Mouse (Mus musculus): ENCODE data around the gene Rhobtb1. TPM values are rescaled to one million over a fixed set of nuclear protein-coding genes. Genes with fewer than 3 reads are reported as not detected.

The Rhobtb1 gene
- polyA plus RNA-seq (2012; rRNA removed): 10.8 and 11.0 TPM in 2 replicates

DNA sequence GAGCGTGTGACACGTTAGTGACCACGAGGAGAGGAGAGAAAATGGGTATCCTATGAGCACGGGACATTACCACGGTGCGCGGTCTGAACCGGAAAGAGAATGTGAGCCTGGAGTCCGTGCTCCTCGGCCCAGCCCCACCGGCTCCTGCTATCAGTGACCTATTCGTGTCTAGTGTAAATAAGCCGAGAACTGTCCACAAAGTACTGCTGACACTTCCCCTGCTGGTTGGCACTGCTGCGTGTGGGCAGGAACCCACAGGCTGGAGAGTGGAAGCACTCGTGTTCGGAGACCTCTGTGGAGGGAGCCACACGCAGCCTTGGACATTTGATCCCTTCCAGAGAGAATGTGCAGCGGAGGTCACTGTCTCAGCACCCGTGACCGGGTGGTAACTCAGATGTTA, at the start of gene Rhobtb1:
Gene Rhobtb1 (plus strand): TSS at position 390 of the 400 bp plus-strand sequence.
- Histone ChIP-seq H3K36me3 (ENCODE audit: control insufficient read depth, insufficient read depth, low read length) (no peaks in the 10 kb centered on the region), H3K27me3 (ENCODE audit: control insufficient read depth, insufficient read depth, low read length) (no peaks in the 10 kb centered on the region), H3K4me3 (ENCODE audit: extremely low read depth, insufficient read depth, insufficient read length) (no peak within 1 kb of the TSS), H3K27ac (ENCODE audit: insufficient read depth, low read length) (no peak within 1 kb of the TSS), H3K4me1 (ENCODE audit: control insufficient read depth, insufficient read depth, insufficient read length) (no peaks in the 10 kb centered on the region)
- whole genome bisulfite sequencing: 86% methylated on average over 20 of the region's 20 CpGs
- TF ChIP-seq POLR2A (IDR thresholded peaks at IDR 0.05; ENCODE audit: low read depth, low read length) (no peak), CTCF (IDR thresholded peaks at IDR 0.05; ENCODE audit: extremely low read depth, insufficient read depth, insufficient read length, insufficient replicate concordance) (no peak)
- DNase-seq (ENCODE audit: low read depth in 1 of 2, low spot score in 2 of 2): no peak

DNA sequence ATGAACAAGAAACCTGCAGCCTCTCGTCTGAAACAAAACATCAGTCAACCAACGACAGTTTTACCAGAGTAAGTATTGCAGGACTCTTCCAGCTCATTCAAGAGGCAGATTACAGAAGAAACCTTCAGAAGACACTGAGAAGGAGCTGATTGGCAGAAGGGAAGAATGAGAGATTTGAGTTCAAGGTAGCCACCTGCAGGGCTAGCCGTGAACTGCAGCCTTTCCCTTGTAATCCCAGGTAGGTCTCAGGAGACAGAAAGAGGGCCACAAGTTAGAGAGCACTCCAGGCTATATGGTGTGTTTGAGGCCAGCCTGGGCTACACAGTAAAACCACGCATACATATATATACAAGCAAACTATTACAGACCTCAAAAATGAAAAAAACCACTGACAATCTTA, 49.2 kb upstream of the Rhobtb1 start:
- TF ChIP-seq POLR2A (IDR thresholded peaks at IDR 0.05; ENCODE audit: low read depth, low read length) (no peak), CTCF (IDR thresholded peaks at IDR 0.05; ENCODE audit: extremely low read depth, insufficient read depth, insufficient read length, insufficient replicate concordance) (no peak)
- Histone ChIP-seq H3K4me3 (ENCODE audit: extremely low read depth, insufficient read depth, insufficient read length) (no peak overlapping the region), H3K27me3 (ENCODE audit: control insufficient read depth, insufficient read depth, low read length) (peaks cover 1% of the 10 kb centered on the region; the same call in 1 of the 2 replicates), H3K27ac (ENCODE audit: insufficient read depth, low read length) (no peak overlapping the region), H3K36me3 (ENCODE audit: control insufficient read depth, insufficient read depth, low read length) (no peaks in the 10 kb centered on the region), H3K4me1 (ENCODE audit: control insufficient read depth, insufficient read depth, insufficient read length) (no peaks in the 10 kb centered on the region)
- 72% methylated on average over 4 of the region's 4 CpGs for WGBS
- no peak for DNase-seq (ENCODE audit: low read depth in 1 of 2, low spot score in 2 of 2)

- no peak for DNase-seq (ENCODE audit: low read depth in 1 of 2, low spot score in 2 of 2)
- Histone ChIP-seq H3K36me3 (ENCODE audit: control insufficient read depth, insufficient read depth, low read length) (no peaks in the 10 kb centered on the region), H3K4me3 (ENCODE audit: extremely low read depth, insufficient read depth, insufficient read length) (no peak overlapping the region), H3K4me1 (ENCODE audit: control insufficient read depth, insufficient read depth, insufficient read length) (no peaks in the 10 kb centered on the region), H3K27ac (ENCODE audit: insufficient read depth, low read length) (no peak overlapping the region), H3K27me3 (ENCODE audit: control insufficient read depth, insufficient read depth, low read length) (peaks cover 1% of the 10 kb centered on the region; the same call in 1 of the 2 replicates)
- no peak for TF ChIP-seq CTCF (IDR thresholded peaks at IDR 0.05; ENCODE audit: extremely low read depth, insufficient read depth, insufficient read length, insufficient replicate concordance)
- TF ChIP-seq POLR2A (IDR thresholded peaks at IDR 0.05; ENCODE audit: low read depth, low read length): no peak
- WGBS: 54% methylated on average over 12 of the region's 12 CpGs
These were observed 46.9 kb upstream of the Rhobtb1 start for GRCm38 (mm10) chr10:69104143-69104882.

- TF ChIP-seq CTCF (IDR thresholded peaks at IDR 0.05; ENCODE audit: extremely low read depth, insufficient read depth, insufficient read length, insufficient replicate concordance): no peak
- no peak for TF ChIP-seq POLR2A (IDR thresholded peaks at IDR 0.05; ENCODE audit: low read depth, low read length)
- WGBS: 83% methylated on average over 9 of the region's 9 CpGs
- Histone ChIP-seq H3K4me3 (ENCODE audit: extremely low read depth, insufficient read depth, insufficient read length) (no peak overlapping the region), H3K36me3 (ENCODE audit: control insufficient read depth, insufficient read depth, low read length) (no peaks in the 10 kb centered on the region), H3K4me1 (ENCODE audit: control insufficient read depth, insufficient read depth, insufficient read length) (no peaks in the 10 kb centered on the region), H3K27ac (ENCODE audit: insufficient read depth, low read length) (no peak overlapping the region), H3K27me3 (ENCODE audit: control insufficient read depth, insufficient read depth, low read length) (peaks cover 1% of the 10 kb centered on the region; the same call in 1 of the 2 replicates)
- no peak for DNase-seq (ENCODE audit: low read depth in 1 of 2, low spot score in 2 of 2)
These were observed 46.4 kb upstream of the Rhobtb1 start for GRCm38 (mm10) chr10:69104883-69105225.

- Histone ChIP-seq H3K27ac (ENCODE audit: insufficient read depth, low read length) (no peak overlapping the region), H3K36me3 (ENCODE audit: control insufficient read depth, insufficient read depth, low read length) (no peaks in the 10 kb centered on the region), H3K27me3 (ENCODE audit: control insufficient read depth, insufficient read depth, low read length) (peaks cover 1% of the 10 kb centered on the region; the same call in 1 of the 2 replicates), H3K4me1 (ENCODE audit: control insufficient read depth, insufficient read depth, insufficient read length) (no peaks in the 10 kb centered on the region), H3K4me3 (ENCODE audit: extremely low read depth, insufficient read depth, insufficient read length) (no peak overlapping the region)
- no peak for DNase-seq (ENCODE audit: low read depth in 1 of 2, low spot score in 2 of 2)
- TF ChIP-seq POLR2A (IDR thresholded peaks at IDR 0.05; ENCODE audit: low read depth, low read length) (no peak), CTCF (IDR thresholded peaks at IDR 0.05; ENCODE audit: extremely low read depth, insufficient read depth, insufficient read length, insufficient replicate concordance) (no peak)
- WGBS: 86% methylated on average over 1 of the region's 1 CpGs
These were observed 44.4 kb upstream of the Rhobtb1 start for GRCm38 (mm10) chr10:69106796-69107195.

- no peaks in the 10 kb centered on the region for H3K27me3 ChIP-seq (ENCODE audit: control insufficient read depth, insufficient read depth, low read length)
- H3K4me1 ChIP-seq (ENCODE audit: control insufficient read depth, insufficient read depth, insufficient read length): no peaks in the 10 kb centered on the region
- no peak overlapping the region for H3K4me3 ChIP-seq (ENCODE audit: extremely low read depth, insufficient read depth, insufficient read length)
- no peak overlapping the region for H3K27ac ChIP-seq (ENCODE audit: insufficient read depth, low read length)
- no peak for DNase-seq (ENCODE audit: low read depth in 1 of 2, low spot score in 2 of 2)
- WGBS: 75% methylated on average over 8 of the region's 8 CpGs
- no peaks in the 10 kb centered on the region for H3K36me3 ChIP-seq (ENCODE audit: control insufficient read depth, insufficient read depth, low read length)
- no peak for TF ChIP-seq CTCF (IDR thresholded peaks at IDR 0.05; ENCODE audit: extremely low read depth, insufficient read depth, insufficient read length, insufficient replicate concordance)
- no peak for TF ChIP-seq POLR2A (IDR thresholded peaks at IDR 0.05; ENCODE audit: low read depth, low read length)
These were observed 44.0 kb upstream of the Rhobtb1 start for GRCm38 (mm10) chr10:69107253-69107652.

DNA sequence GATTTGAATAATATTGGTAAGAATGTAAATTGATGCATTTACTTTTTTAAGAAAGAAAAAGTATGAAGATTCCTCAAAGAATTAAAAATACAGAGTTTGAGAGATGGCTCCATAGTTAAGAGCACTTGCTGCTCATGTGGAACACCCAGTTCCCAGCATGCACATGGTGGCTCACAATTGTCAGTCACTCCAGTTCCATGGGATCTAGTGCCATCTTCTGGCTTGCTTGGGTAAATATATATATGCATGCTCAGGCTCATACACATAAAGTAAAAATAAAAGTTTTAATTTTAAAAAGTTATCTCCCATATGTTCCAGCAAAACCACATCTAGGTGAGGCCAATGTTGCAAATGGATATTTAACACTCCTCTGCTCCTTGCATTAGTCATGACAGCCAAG, 36.9 kb upstream of the Rhobtb1 start:
- Histone ChIP-seq H3K4me3 (ENCODE audit: extremely low read depth, insufficient read depth, insufficient read length) (no peak overlapping the region), H3K27ac (ENCODE audit: insufficient read depth, low read length) (no peak overlapping the region), H3K27me3 (ENCODE audit: control insufficient read depth, insufficient read depth, low read length) (no peaks in the 10 kb centered on the region), H3K36me3 (ENCODE audit: control insufficient read depth, insufficient read depth, low read length) (no peaks in the 10 kb centered on the region), H3K4me1 (ENCODE audit: control insufficient read depth, insufficient read depth, insufficient read length) (no peaks in the 10 kb centered on the region)
- no peak for DNase-seq (ENCODE audit: low read depth in 1 of 2, low spot score in 2 of 2)
- no peak for TF ChIP-seq POLR2A (IDR thresholded peaks at IDR 0.05; ENCODE audit: low read depth, low read length)
- TF ChIP-seq CTCF (IDR thresholded peaks at IDR 0.05; ENCODE audit: extremely low read depth, insufficient read depth, insufficient read length, insufficient replicate concordance): no peak
